Mouse (Mus musculus): Measurements from ENCODE around the gene 2810408A11Rik.

2810408A11Rik gene

GRCm38 (mm10) chr11:69931769-69932168 lies 31.0 kb upstream of the 2810408A11Rik start:
- 73% methylated on average over 8 of the region's 8 CpGs for WGBS

GRCm38 (mm10) chr11:69930967-69931537 lies 30.3 kb upstream of the 2810408A11Rik start:
- 78% methylated on average over 3 of the region's 3 CpGs for WGBS

- 89% methylated on average over 8 of the region's 8 CpGs for WGBS
Observed at GRCm38 (mm10) chr11:69930176-69930575, 29.4 kb upstream of the 2810408A11Rik start.

GRCm38 (mm10) chr11:69929712-69930111 lies 28.9 kb upstream of the 2810408A11Rik start:
- WGBS, result 80% methylated on average over 4 of the region's 4 CpGs

- whole genome bisulfite sequencing, result 98% methylated on average over 2 of the region's 2 CpGs
Observed at GRCm38 (mm10) chr11:69927501-69927900, 26.7 kb upstream of the 2810408A11Rik start.

- WGBS, result 72% methylated on average over 3 of the region's 3 CpGs
Observed at GRCm38 (mm10) chr11:69922796-69923195, 22.0 kb upstream of the 2810408A11Rik start.

- WGBS, result 3% methylated on average over 12 of the region's 12 CpGs
Observed at GRCm38 (mm10) chr11:69922012-69922756, 21.4 kb upstream of the 2810408A11Rik start.

GRCm38 (mm10) chr11:69921114-69922011 lies 20.6 kb upstream of the 2810408A11Rik start, which contains the start of gene Eif5a:
TSS of gene Eif5a (minus strand) at chr11:69921958.
- WGBS, result under 1% methylated on average over 78 of the region's 78 CpGs

GRCm38 (mm10) chr11:69920266-69921031 lies 19.7 kb upstream of the 2810408A11Rik start:
- 1% methylated on average over 64 of the region's 65 CpGs for WGBS

GRCm38 (mm10) chr11:69919661-69920265 lies 19.0 kb upstream of the 2810408A11Rik start:
- WGBS, result under 1% methylated on average over 17 of the region's 17 CpGs

- 67% methylated on average over 9 of the region's 9 CpGs for WGBS
Observed at GRCm38 (mm10) chr11:69919053-69919452, 18.3 kb upstream of the 2810408A11Rik start.

GRCm38 (mm10) chr11:69918118-69918517 lies 17.3 kb upstream of the 2810408A11Rik start:
- 78% methylated on average over 5 of the region's 5 CpGs for WGBS

- WGBS, result 81% methylated on average over 8 of the region's 8 CpGs
Observed at GRCm38 (mm10) chr11:69917379-69917948, 16.7 kb upstream of the 2810408A11Rik start.

- 48% methylated on average over 7 of the region's 7 CpGs for WGBS
Observed at GRCm38 (mm10) chr11:69916652-69917378, 16.0 kb upstream of the 2810408A11Rik start.

- 50% methylated on average over 5 of the region's 5 CpGs for WGBS
Observed at GRCm38 (mm10) chr11:69915667-69916627, 15.2 kb upstream of the 2810408A11Rik start.

GRCm38 (mm10) chr11:69914917-69915430 lies 14.2 kb upstream of the 2810408A11Rik start:
- 32% methylated on average over 9 of the region's 9 CpGs for WGBS

GRCm38 (mm10) chr11:69914372-69914764 lies 13.6 kb upstream of the 2810408A11Rik start:
- 1% methylated on average over 17 of the region's 17 CpGs for WGBS

GRCm38 (mm10) chr11:69913554-69914371 lies 13.0 kb upstream of the 2810408A11Rik start, which contains the start of gene Gps2:
TSS of gene Gps2 (plus strand) at chr11:69913888.
- 2% methylated on average over 61 of the region's 61 CpGs for WGBS
